Mouse (Mus musculus) heart, postnatal 0 days (tissue): Measurements from ENCODE around the gene Tomm5.

Source experiments
- CTCF ChIP-seq: IDR thresholded peaks from 2 replicates; pipeline ENCODE4 v1.5.1; 2016; ENCODE audit warnings: antibody characterized with exemption, control low read depth, low read depth
- EP300 ChIP-seq: IDR thresholded peaks from 2 replicates; pipeline ENCODE4 v1.6.1; 2016; ENCODE audit warnings: antibody characterized with exemption, low read depth

DNA sequence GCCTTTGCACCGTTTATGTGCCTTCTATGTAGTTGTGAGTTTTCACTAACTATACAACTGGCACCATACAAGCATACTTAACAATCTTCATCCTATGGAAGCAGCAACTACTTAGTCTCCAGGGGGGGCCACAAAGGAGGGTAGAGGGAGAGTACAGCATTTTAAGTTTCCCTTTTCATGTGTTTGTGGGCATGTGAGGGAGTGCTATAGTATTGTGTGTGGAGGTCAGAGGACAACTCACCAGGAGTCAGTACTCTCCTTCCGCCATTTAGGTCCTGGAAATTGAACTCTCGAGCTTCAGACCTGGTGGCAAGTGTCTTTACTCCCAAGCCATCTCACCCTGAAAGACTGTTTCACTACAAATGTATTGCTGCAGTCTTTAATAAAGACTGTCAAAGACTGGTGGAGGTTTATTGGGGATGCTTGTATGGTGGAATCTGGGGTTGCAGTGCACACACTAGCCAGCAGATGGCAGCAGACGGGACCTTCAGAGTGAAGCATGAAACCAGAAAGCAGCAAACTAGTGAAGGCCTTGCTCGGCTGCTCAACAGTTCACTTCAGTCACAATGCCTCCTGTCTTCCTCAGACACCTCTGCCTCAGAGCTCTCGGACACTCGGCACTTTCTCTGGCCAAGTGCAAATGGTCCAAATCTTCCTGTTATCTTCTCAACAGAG, 10.6 kb downstream of the Tomm5 start:
- peak; percentile 94 for TF ChIP-seq CTCF
- TF ChIP-seq EP300 = no peak
